Mouse (Mus musculus): ENCODE data around the gene Samd4b.

DNA sequence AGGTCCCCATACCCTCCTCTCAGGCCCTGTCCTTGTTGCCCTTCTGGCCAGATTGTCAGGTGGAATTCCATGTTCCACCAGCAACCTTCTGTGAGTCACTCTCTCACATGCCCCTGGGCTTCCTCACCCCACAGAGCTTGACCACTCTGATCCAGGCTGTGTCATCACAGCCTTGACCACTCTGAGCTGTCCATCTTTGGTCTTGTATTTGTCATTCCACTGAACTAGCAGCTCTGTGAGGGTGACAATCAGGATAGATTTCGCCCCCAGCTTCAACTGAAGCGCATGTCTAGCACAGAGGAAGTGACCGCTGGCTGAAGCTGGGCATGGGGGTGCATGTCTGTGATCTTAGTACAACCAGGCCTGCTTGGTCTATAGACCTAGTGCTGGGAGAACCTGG, 207.6 kb downstream of the Samd4b start:
- no peak for TF ChIP-seq GATA1 (IDR thresholded peaks at IDR 0.05; ENCODE audit: low read length)
- TF ChIP-seq TAL1 (IDR thresholded peaks at IDR 0.05; ENCODE audit: low read length) = no peak
